Mouse (Mus musculus) midbrain, postnatal 0 days (tissue): Measurements from ENCODE around the gene Sez6. TPM values are rescaled to one million over a fixed set of nuclear protein-coding genes. Genes with fewer than 3 reads are reported as not detected.

Experiments used
- ATAC-seq: fragments of 200-750 bp; cut with Nextera tagmentation; 2 replicates; pipeline ENCODE4 v1.8.0; 2017; ENCODE audit warnings: moderate number of reproducible peaks, mild to moderate bottlenecking, moderate TSS enrichment, moderate library complexity; ENCODE audit not compliant: low FRiP score
- DNase-seq: peaks from one replicate; pipeline ENCODE4 v3.0.0-alpha.2; 2015; ENCODE audit warnings: low spot score
- H3K27ac ChIP-seq: fragments of 300-500 bp; sonication (generic); 2 replicates; pipeline ENCODE4 v1.5.1; 2014; ENCODE audit warnings: low read depth, mild to moderate bottlenecking, low read length, mixed read lengths
- H3K27me3 ChIP-seq: fragments of 300-500 bp; sonication (generic); 2 replicates; pipeline ENCODE4 v1.6.1; 2014; ENCODE audit warnings: low read length, control low read depth, mixed read lengths; ENCODE audit not compliant: insufficient read depth
- H3K36me3 ChIP-seq: fragments of 300-500 bp; sonication (generic); 2 replicates; pipeline ENCODE4 v1.6.1; 2014; ENCODE audit warnings: low read length, control low read depth, mixed read lengths; ENCODE audit not compliant: insufficient read depth
- H3K4me1 ChIP-seq: fragments of 300-500 bp; sonication (generic); 2 replicates; pipeline ENCODE4 v1.6.1; 2014; ENCODE audit warnings: mild to moderate bottlenecking, control low read depth, antibody characterized with exemption, low read length, mixed read lengths; ENCODE audit not compliant: insufficient read depth
- H3K4me2 ChIP-seq: fragments of 300-500 bp; sonication (generic); 2 replicates; pipeline ENCODE4 v1.6.1; 2014; ENCODE audit warnings: low read depth, mild to moderate bottlenecking, low read length, mixed read lengths; ENCODE audit not compliant: poor library complexity, severe bottlenecking
- H3K4me3 ChIP-seq: fragments of 300-500 bp; sonication (generic); 2 replicates; pipeline ENCODE4 v1.5.1; 2014; ENCODE audit warnings: low read depth, mild to moderate bottlenecking, low read length, moderate library complexity
- H3K9ac ChIP-seq: fragments of 300-500 bp; sonication (generic); replicated peaks from 2 replicates; pipeline ENCODE4 v1.6.1; 2014; ENCODE audit warnings: mild to moderate bottlenecking, low read length, moderate library complexity, mixed read lengths; ENCODE audit not compliant: poor library complexity, severe bottlenecking
- H3K9me3 ChIP-seq: fragments of 300-500 bp; sonication (generic); 2 replicates; pipeline ENCODE4 v1.6.1; 2016; ENCODE audit warnings: low read length, control low read depth
- CTCF ChIP-seq: IDR thresholded peaks from 2 replicates; pipeline ENCODE4 v1.5.1; 2016; ENCODE audit warnings: antibody characterized with exemption, mild to moderate bottlenecking
- WGBS: fragments of 180-500 bp; shearing (Covaris S2); extraction: QIAGEN DNeasy Blood & Tissue Kit; methylation state at CpG from one replicate; pipeline ENCODE4 v1.1.7; 2014; 5-methylcytosine and 5-hydroxymethylcytosine counted together
- polyA plus RNA-seq: library from polyadenylated mRNA; unstranded; fragments of >200 nt; fragmentation: Nextera tagmentation; extraction: Ambion mirVana; gene quantifications from 2 replicates; pipeline ENCODE4 v1.2.1, GENCODE M21; 2015
- total RNA-seq: library from RNA; depleted of rRNA; stranded (reverse); fragments of >200 nt; gene quantifications from 2 replicates; pipeline ENCODE4 v1.2.3, GENCODE M21; 2014

Gene Sez6
- total and polyA plus RNA-seq, 2 experiments from 2014 or later, result 121 to 173 TPM

DNA sequence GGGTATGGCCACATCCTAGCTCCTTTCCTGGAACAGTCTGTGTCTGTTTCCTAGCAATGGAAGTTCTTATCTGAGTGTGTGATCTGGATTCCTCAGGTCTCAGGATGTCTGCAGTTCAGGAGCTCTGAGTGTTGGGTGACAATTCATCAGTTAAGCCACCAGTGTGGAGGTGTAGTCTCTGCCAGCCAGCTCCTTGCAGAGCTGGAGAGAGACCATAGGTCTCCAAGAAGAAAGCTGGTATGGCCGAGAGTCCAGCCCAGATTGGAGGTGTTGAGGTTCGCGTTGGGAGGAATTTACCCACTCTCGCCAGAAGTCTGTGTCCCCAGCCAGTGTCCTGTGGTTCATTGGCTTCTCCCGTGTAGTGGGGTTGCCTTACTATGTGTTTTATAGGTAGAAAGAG is 2.0 kb downstream of the Sez6 start:
- Histone ChIP-seq H3K36me3 (peaks cover 3% of the 10 kb centered on the region; the same call in 1 of the 2 replicates), H3K9ac (0 out of 2 replicates have a peak overlapping the region, but pooled peaks have one; percentile 46), H3K4me2 (peak overlapping the region; percentile 82), H3K9me3 (no peaks in the 10 kb centered on the region), H3K4me1 (peaks cover 4% of the 10 kb centered on the region; the same call in 1 of the 2 replicates), H3K4me3 (peak overlapping the region; percentile 88), H3K27me3 (no peaks in the 10 kb centered on the region; the same call in 1 of the 2 replicates), H3K27ac (no peak overlapping the region)
- no peak for DNase-seq
- WGBS, result 45% methylated on average over 5 of the region's 5 CpGs
- ATAC-seq, result no peak
- no peak for TF ChIP-seq CTCF

DNA sequence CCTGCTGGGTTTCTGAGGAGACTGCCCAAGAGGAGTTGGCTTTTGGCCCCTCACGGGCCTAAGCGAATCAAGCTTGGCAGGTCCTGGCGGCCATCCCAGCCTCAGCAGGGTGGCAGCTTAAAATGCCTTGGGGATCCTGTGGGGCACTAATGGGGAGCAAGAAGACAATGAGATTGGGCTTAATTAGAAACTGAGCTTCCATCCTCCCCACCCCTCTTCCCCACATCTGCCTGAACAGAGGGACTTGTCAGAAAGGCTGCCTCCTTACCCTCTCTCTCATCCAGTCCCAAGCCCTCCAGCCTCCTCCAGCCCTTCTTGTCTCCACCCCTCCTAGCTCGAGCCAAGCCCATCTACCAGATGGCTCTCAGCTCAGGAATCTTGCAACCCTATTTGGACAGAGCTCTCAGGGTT is 3.5 kb downstream of the Sez6 start:
- H3K4me1 ChIP-seq, result peaks cover 4% of the 10 kb centered on the region; the same call in 1 of the 2 replicates
- 22% methylated on average over 4 of the region's 4 CpGs for WGBS
- peak overlapping the region; percentile 82 for H3K4me2 ChIP-seq
- no peak overlapping the region for H3K27ac ChIP-seq
- H3K27me3 ChIP-seq, result no peaks in the 10 kb centered on the region; the same call in 1 of the 2 replicates
- peak overlapping the region; percentile 88; the same call in 1 of the 2 replicates for H3K4me3 ChIP-seq
- no peak for TF ChIP-seq CTCF
- H3K9me3 ChIP-seq, result no peaks in the 10 kb centered on the region
- DNase-seq (peak; percentile 61), ATAC-seq (no peak)
- H3K36me3 ChIP-seq, result peaks cover 3% of the 10 kb centered on the region; the same call in 1 of the 2 replicates
- H3K9ac ChIP-seq, result peak overlapping the region; percentile 13; the same call in 1 of the 2 replicates

DNA sequence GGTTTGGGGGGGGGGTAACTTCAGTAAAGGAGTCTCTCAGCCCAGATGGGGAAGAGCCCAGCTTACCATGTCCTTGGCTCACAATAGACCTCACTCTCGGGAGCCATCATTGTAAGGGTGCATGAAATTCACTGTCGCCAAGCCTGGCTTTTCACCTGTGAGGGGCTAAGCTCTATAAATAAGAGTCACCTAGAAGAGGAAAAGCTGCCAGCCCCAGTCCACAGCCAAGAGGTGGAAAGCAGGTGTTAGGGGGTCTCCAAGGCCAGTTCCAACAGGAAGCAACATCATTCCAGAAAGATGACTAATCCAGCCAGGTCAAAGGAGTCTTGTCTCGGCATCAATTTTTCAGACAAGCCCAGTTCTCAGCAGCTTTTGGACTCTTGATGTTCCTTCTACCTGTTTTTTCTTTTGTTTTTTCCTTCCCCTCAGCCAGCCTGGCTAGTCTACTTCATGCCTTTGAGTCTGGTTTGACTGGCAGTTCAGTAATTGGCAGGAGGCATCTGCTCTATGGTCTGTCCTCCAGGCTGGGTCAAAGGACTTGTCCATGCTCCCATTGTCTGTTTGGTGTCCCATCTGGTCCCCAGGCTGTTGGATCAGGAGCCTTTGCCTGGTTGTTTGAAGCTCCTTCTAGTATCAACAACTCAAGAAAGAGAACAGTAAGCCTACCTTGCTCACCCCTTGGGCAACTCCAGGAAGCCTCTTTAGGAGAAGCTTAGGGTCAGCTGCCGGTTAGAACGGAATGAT is 4.1 kb downstream of the Sez6 start:
- peak overlapping the region; percentile 88; the same call in 1 of the 2 replicates for H3K4me3 ChIP-seq
- H3K27me3 ChIP-seq, result no peaks in the 10 kb centered on the region; the same call in 1 of the 2 replicates
- H3K4me1 ChIP-seq, result peaks cover 4% of the 10 kb centered on the region; the same call in 1 of the 2 replicates
- peak overlapping the region; percentile 13; the same call in 1 of the 2 replicates for H3K9ac ChIP-seq
- no peak overlapping the region for H3K27ac ChIP-seq
- H3K9me3 ChIP-seq, result no peaks in the 10 kb centered on the region
- no peak for ATAC-seq
- WGBS, result 47% methylated on average over 5 of the region's 5 CpGs
- no peak for TF ChIP-seq CTCF
- no peak for DNase-seq
- peaks cover 3% of the 10 kb centered on the region; the same call in 1 of the 2 replicates for H3K36me3 ChIP-seq
- peak overlapping the region; percentile 82 for H3K4me2 ChIP-seq

DNA sequence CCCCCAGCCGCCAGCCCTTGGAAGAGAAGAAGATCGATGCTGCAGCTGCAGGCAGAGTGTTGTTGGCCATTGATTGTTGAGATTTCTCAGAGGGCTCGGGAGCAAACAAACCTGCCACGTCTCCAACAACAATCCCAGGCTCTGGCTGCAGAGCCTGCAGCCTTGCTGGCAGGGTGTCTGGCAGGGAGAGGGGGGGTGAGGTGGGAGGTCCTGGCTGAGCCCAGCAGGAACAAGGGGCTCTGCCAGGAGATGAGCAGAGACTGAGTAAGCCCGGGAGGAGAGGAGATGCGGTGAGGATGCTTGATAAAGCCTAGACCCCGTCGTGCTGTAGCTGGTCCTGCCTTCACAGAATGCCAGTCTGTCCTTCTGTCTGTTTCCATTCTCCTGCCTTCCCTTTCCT is 6.2 kb downstream of the Sez6 start:
- H3K4me3 ChIP-seq, result no peak overlapping the region
- no peaks in the 10 kb centered on the region for H3K9me3 ChIP-seq
- H3K36me3 ChIP-seq, result peaks cover 3% of the 10 kb centered on the region; the same call in 1 of the 2 replicates
- 0 out of 2 replicates have a peak overlapping the region, but pooled peaks have one; percentile 6 for H3K4me2 ChIP-seq
- no peak overlapping the region for H3K27ac ChIP-seq
- no peak overlapping the region for H3K9ac ChIP-seq
- DNase-seq (no peak), ATAC-seq (no peak)
- no peak for TF ChIP-seq CTCF
- WGBS, result 14% methylated on average over 8 of the region's 8 CpGs
- no peaks in the 10 kb centered on the region; the same call in 1 of the 2 replicates for H3K27me3 ChIP-seq
- peaks cover 4% of the 10 kb centered on the region; the same call in 1 of the 2 replicates for H3K4me1 ChIP-seq

DNA sequence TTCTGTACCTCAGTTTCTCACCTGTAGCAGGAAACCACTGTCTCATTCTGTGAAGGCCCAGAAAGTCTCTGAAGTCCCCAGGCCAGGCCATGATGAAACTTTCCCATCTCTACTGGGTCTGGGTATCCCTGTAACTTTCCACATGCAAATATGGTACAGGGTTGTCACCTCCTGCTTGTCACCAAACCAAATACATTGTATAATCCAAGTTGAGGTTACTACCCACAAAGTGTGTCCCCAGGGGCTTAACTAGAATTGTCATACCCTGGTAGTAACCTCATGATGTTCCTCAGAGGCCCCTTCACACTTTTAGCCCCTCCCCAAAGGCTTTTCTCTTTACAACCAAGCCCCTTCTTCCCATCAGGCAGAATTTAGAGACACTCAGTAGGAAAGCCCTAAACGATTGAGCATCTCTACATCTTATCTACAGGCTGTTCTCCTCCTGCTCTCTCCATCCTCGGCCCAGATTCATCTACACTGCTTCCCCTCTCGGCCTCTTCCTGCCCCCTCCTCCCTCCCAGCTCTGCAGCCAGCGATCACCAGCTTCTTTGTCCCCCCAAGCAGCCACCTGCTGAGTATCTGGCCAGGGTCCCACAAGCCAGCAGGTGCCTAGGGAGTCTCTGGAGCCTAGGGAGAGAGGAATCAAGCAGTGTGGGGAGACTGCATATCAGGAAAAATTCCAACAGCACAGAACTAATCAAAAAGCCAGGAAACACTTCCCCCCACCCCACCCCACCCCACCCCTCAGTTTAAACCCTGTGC is 7.2 kb downstream of the Sez6 start:
- no peak overlapping the region for H3K27ac ChIP-seq
- H3K4me2 ChIP-seq, result no peak overlapping the region
- H3K27me3 ChIP-seq, result no peaks in the 10 kb centered on the region
- ATAC-seq (no peak), DNase-seq (no peak)
- no peak overlapping the region for H3K9ac ChIP-seq
- H3K36me3 ChIP-seq, result peaks cover 3% of the 10 kb centered on the region; the same call in 1 of the 2 replicates
- WGBS, result 14% methylated on average over 4 of the region's 4 CpGs
- no peak for TF ChIP-seq CTCF
- no peaks in the 10 kb centered on the region for H3K9me3 ChIP-seq
- peaks cover 4% of the 10 kb centered on the region; the same call in 1 of the 2 replicates for H3K4me1 ChIP-seq
- H3K4me3 ChIP-seq, result no peak overlapping the region
